Mouse (Mus musculus) E14TG2a.4 (cell line): ENCODE measurements around the gene Lamc2.

Experiments used
- CTCF ChIP-seq: conservative IDR thresholded peaks from 2 replicates; pipeline ENCODE4 v1.5.1; 2014; ENCODE audit warnings: low read length
- POU5F1 ChIP-seq: IDR thresholded peaks from 2 replicates; pipeline ENCODE4 v1.6.1; 2014; ENCODE audit warnings: low read length, borderline replicate concordance

- no peak for TF ChIP-seq CTCF
- no peak for TF ChIP-seq POU5F1
Measured at GRCm38 (mm10) chr1:153139635-153140034, 46.6 kb downstream of the Lamc2 start.
